Mouse (Mus musculus) forelimb bud, embryonic 11.5 days (tissue): ENCODE measurements at regions not wholly inside any gene's neighbourhood (a gene's known extent, or its start where the extent isn't known, plus 50 kb on each side); places are given as distances from the start of the nearest gene placed in this dataset.

Experiments
- DNase-seq: peaks from one replicate; pipeline ENCODE4 v3.0.0-alpha.2; 2012; ENCODE audit warnings: low read depth, low spot score

GRCm38 (mm10) chr1:91734731-91735130 lies 66.5 kb upstream of the Twist2 start:
- no peak for DNase-seq

- DNase-seq: no peak
Observed at GRCm38 (mm10) chr1:91735436-91735835, 65.8 kb upstream of the Twist2 start.

GRCm38 (mm10) chr1:91740661-91741060 lies 60.6 kb upstream of the Twist2 start:
- no peak for DNase-seq

DNA sequence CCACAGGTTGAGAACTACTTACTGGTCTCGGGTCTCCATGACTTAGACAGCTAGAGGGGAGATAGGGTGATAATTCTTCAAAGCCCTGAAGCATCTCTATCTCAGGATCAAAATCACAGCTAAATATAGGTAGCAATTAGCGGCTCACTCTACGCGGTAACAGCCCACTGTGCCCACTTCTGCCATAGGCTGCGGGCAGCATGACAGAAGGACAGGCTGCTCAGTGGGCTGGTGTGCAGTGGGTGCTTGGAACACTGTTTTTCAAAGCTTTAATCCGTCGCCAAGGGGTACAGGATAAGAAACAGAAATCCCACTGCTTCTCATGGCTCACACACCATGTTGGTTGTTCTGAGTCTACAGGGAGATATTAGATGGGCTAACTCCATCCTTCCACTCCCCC lies 59.2 kb upstream of the Twist2 start:
- no peak for DNase-seq

DNA sequence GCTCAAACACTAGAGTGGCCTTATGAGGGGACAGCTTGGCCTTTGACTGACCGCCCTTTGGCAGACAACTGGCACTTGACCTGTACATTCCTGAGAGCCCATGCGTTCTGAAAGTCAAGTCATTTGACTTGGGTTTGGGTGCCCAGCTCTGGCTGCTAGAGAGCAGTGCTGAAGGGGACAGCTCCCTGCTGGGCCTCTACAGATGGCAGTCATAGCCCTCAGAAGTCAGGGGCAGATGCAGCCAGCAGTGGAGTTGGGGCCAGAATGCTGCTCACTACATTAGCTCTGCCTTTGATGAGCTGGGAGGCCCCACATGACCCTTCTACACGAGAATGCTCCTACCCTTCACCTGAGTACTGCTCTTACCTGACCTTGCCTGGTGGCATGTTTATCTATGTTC lies 58.3 kb upstream of the Twist2 start:
- DNase-seq: no peak

DNA sequence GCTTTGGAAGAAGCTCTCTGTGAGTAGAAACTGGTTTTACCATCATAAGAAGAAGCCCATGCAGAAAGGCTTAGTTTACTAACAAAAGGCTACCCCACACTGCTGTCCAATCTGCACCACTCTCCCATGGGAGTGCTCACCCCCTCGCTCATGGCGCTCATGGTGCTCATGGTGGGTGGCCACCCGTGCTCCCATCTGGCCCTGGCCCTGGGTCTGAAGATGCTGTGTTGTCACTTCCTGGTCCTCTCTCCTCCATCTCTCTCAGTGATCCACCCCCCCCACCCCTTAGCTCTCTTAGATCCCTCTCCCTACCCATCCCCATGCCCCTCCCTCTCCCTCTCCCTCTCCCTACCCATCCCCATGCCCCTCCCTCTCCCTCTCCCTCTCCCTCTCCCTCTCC lies 57.2 kb upstream of the Twist2 start:
- no peak for DNase-seq

- DNase-seq: no peak
Observed at GRCm38 (mm10) chr1:91744701-91745100, 56.6 kb upstream of the Twist2 start.

DNA sequence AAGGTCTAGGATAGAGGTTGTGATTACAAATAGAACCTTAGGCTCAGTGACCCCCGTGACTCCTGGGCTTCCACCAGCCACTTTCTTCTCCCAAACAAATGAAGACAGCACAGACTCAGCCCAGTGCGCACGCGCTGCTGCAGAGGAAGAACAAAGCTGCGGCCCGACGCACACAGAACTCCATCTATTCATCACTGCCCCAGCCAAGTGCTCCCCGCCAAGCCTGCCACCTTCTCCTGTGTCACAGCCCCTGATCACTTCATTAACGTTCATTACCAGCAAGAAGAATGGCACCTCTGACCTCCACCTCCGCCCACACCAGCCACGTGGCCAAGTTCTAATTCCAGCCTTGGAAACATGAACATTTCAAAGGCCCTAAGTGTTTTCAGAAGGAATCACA lies 53.7 kb upstream of the Twist2 start:
- no peak for DNase-seq
